Mouse (Mus musculus) heart, postnatal 4 days (tissue): ENCODE measurements around the gene Wbp1. TPM values are rescaled to one million over a fixed set of nuclear protein-coding genes. Genes with fewer than 3 reads are reported as not detected.
A peak's percentile ranks its signal among the peaks of the same experiment; 100 is the strongest.

Experiments
- DNase-seq: peaks from one replicate; pipeline ENCODE4 v3.0.0; 2021
- total RNA-seq, 2 experiments: library from RNA; stranded (reverse); gene quantifications; 2 replicates each; pipeline ENCODE4 v1.2.3; 2021

The Wbp1 gene
- total RNA-seq, 2 experiments from 2014 or later, result 80.4 to 86.8 TPM

GRCm38 (mm10) chr6:83115682-83116372 is 5.5 kb downstream of the Wbp1 start:
- DNase-seq, result no peak

- peak; percentile 96 for DNase-seq
Measured at GRCm38 (mm10) chr6:83115011-83115671, 6.2 kb downstream of the Wbp1 start, which contains the start of gene Mogs. Mogs (plus strand) TSS chr6:83115496.

GRCm38 (mm10) chr6:83111510-83112136 is 9.7 kb downstream of the Wbp1 start:
- DNase-seq, result no peak

- peak; percentile 87 for DNase-seq
Measured at GRCm38 (mm10) chr6:83108762-83109668, 12.3 kb downstream of the Wbp1 start, which contains the start of gene Mrpl53. Mrpl53 (plus strand) TSS chr6:83109040.

- peak; percentile 88 for DNase-seq
Measured at GRCm38 (mm10) chr6:83107566-83108400, 13.6 kb downstream of the Wbp1 start.

GRCm38 (mm10) chr6:83104158-83104557 is 17.2 kb downstream of the Wbp1 start:
- DNase-seq, result no peak

- DNase-seq, result no peak
Measured at GRCm38 (mm10) chr6:83103130-83103650, 18.2 kb downstream of the Wbp1 start.

GRCm38 (mm10) chr6:83101688-83102556 is 19.4 kb downstream of the Wbp1 start:
- peak; percentile 70 for DNase-seq

GRCm38 (mm10) chr6:83101316-83101687 is 20.1 kb downstream of the Wbp1 start, which contains the start of the genes Ccdc142 and Gm42688:
Ccdc142 (plus strand) TSS chr6:83101601.
Gm42688 (plus strand) TSS chr6:83101617.
- DNase-seq, result peak; percentile 90

GRCm38 (mm10) chr6:83098411-83098810 is 22.9 kb downstream of the Wbp1 start:
- no peak for DNase-seq

GRCm38 (mm10) chr6:83095968-83096367 is 25.4 kb downstream of the Wbp1 start:
- DNase-seq, result no peak

- DNase-seq, result peak; percentile 41
Measured at GRCm38 (mm10) chr6:83092416-83093127, 28.8 kb downstream of the Wbp1 start.

- DNase-seq, result no peak
Measured at GRCm38 (mm10) chr6:83087926-83088260, 33.5 kb downstream of the Wbp1 start.

GRCm38 (mm10) chr6:83087205-83087925 is 34.0 kb downstream of the Wbp1 start:
- DNase-seq, result peak; percentile 27

- no peak for DNase-seq
Measured at GRCm38 (mm10) chr6:83086121-83087035, 35.0 kb downstream of the Wbp1 start, which contains the start of gene Lbx2. Lbx2 (plus strand) TSS chr6:83086367.

- DNase-seq, result no peak
Measured at GRCm38 (mm10) chr6:83084477-83084876, 36.9 kb downstream of the Wbp1 start.

- no peak for DNase-seq
Measured at GRCm38 (mm10) chr6:83083497-83083896, 37.9 kb downstream of the Wbp1 start.

- DNase-seq, result no peak
Measured at GRCm38 (mm10) chr6:83080210-83080609, 41.1 kb downstream of the Wbp1 start.
